Mouse (Mus musculus) liver, embryonic 14.5 days (tissue): ENCODE results near the gene Fmr1.

Source experiments
- CTCF ChIP-seq: IDR thresholded peaks from 2 replicates; pipeline ENCODE4 v1.5.1; 2016; ENCODE audit warnings: antibody characterized with exemption, low read depth, control low read depth
- EP300 ChIP-seq: IDR thresholded peaks from 2 replicates; pipeline ENCODE4 v1.6.1; 2016; ENCODE audit warnings: antibody characterized with exemption, low read depth

- TF ChIP-seq EP300 (no peak), CTCF (no peak)
Observed at GRCm38 (mm10) chrX:68678815-68679486, 610 bp downstream of the Fmr1 start.
